Mouse (Mus musculus) intestine, postnatal 0 days (tissue): ENCODE data around the gene Fscb. TPM values are rescaled to one million over a fixed set of nuclear protein-coding genes. Genes with fewer than 3 reads are reported as not detected.

Experiments
- ATAC-seq: fragments of 200-750 bp; cut with Nextera tagmentation; 2 replicates; pipeline ENCODE4 v1.8.0; 2017; ENCODE audit warnings: mild to moderate bottlenecking, moderate TSS enrichment, moderate library complexity
- H3K27ac ChIP-seq: fragments of 300-500 bp; sonication (generic); 2 replicates; pipeline ENCODE4 v1.5.1; 2014; ENCODE audit warnings: mild to moderate bottlenecking, low read depth, low read length, moderate library complexity
- H3K27me3 ChIP-seq: fragments of 300-500 bp; sonication (generic); replicated peaks from 2 replicates; pipeline ENCODE4 v1.6.1; 2014; ENCODE audit warnings: low read length, mixed read lengths; ENCODE audit not compliant: control insufficient read depth, insufficient read depth
- H3K36me3 ChIP-seq: fragments of 300-500 bp; sonication (generic); 2 replicates; pipeline ENCODE4 v1.6.1; 2014; ENCODE audit warnings: mild to moderate bottlenecking, moderate library complexity; ENCODE audit not compliant: control insufficient read depth, insufficient read depth
- H3K4me1 ChIP-seq: fragments of 300-500 bp; sonication (generic); replicated peaks from 2 replicates; pipeline ENCODE4 v1.6.1; 2014; ENCODE audit warnings: antibody characterized with exemption, low read length, mixed read lengths; ENCODE audit not compliant: control insufficient read depth, insufficient read depth
- H3K4me2 ChIP-seq: fragments of 300-500 bp; sonication (generic); replicated peaks from 2 replicates; pipeline ENCODE4 v1.6.1; 2014; ENCODE audit warnings: low read depth, mild to moderate bottlenecking, moderate library complexity
- H3K4me3 ChIP-seq: fragments of 300-500 bp; sonication (generic); 2 replicates; pipeline ENCODE4 v1.5.1; 2014; ENCODE audit warnings: low read depth, low read length
- H3K9ac ChIP-seq: fragments of 300-500 bp; sonication (generic); 2 replicates; pipeline ENCODE4 v1.6.1; 2014; ENCODE audit warnings: mild to moderate bottlenecking, low read depth, low read length
- H3K9me3 ChIP-seq: fragments of 300-500 bp; sonication (generic); 2 replicates; pipeline ENCODE4 v1.6.1; 2016; ENCODE audit warnings: mixed run types; ENCODE audit not compliant: control insufficient read depth
- CTCF ChIP-seq: sonication (generic); IDR thresholded peaks from 2 replicates; pipeline ENCODE4 v1.5.1; 2016; ENCODE audit warnings: low read depth, mild to moderate bottlenecking, control low read depth, antibody characterized with exemption, moderate library complexity
- WGBS: fragments of 180-500 bp; shearing (Covaris S2); extraction: QIAGEN DNeasy Blood & Tissue Kit; methylation state at CpG from one replicate; pipeline ENCODE4 v1.1.7; 2014; 5-methylcytosine and 5-hydroxymethylcytosine counted together
- polyA plus RNA-seq: library from polyadenylated mRNA; unstranded; fragments of >200 nt; fragmentation: Nextera tagmentation; extraction: Ambion mirVana; gene quantifications from 2 replicates; pipeline ENCODE4 v1.2.1, GENCODE M21; 2015

Fscb gene
- polyA plus RNA-seq = not detected in 2 replicates

DNA sequence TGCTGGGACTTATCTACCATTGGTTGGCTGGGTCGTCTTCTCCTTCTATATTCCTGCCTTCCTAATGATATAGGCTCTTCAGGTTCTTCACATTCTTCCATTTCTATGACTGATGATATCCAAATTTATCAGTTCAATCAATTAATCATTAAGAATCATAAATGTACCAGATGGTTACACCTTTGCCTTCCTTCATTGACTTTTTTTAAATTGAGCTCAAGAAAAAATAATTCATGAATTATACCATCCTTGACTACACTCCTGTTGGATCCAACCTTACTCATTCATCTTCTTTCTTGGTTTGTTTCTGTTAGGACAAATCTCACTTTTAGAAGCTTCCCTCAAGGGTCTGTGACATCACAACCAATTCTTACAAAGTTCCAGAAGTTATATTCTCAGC, at the start of gene Fscb:
Gene Fscb (minus strand): TSS at position 101 of the 400 bp plus-strand sequence.
- H3K27ac ChIP-seq = no peak within 1 kb of the TSS
- TF ChIP-seq CTCF = no peak
- no peak within 1 kb of the TSS for H3K4me2 ChIP-seq
- no peaks in the 10 kb centered on the region for H3K27me3 ChIP-seq
- no peaks in the 10 kb centered on the region for H3K9me3 ChIP-seq
- H3K36me3 ChIP-seq = no peaks in the 10 kb centered on the region
- WGBS = 77% methylated on average over 1 of the region's 1 CpGs
- ATAC-seq = no peak
- H3K4me3 ChIP-seq = no peak within 1 kb of the TSS
- no peaks in the 10 kb centered on the region for H3K4me1 ChIP-seq
- H3K9ac ChIP-seq = no peak within 1 kb of the TSS

GRCm38 (mm10) chr12:64516775-64517174, 42.3 kb upstream of the Fscb start:
- H3K9me3 ChIP-seq = no peaks in the 10 kb centered on the region
- no peaks in the 10 kb centered on the region for H3K4me1 ChIP-seq
- H3K4me3 ChIP-seq = no peak overlapping the region
- no peak for ATAC-seq
- TF ChIP-seq CTCF = no peak
- no peak overlapping the region for H3K4me2 ChIP-seq
- no peak overlapping the region for H3K9ac ChIP-seq
- no peaks in the 10 kb centered on the region for H3K27me3 ChIP-seq
- 55% methylated on average over 2 of the region's 2 CpGs for WGBS
- H3K36me3 ChIP-seq = no peaks in the 10 kb centered on the region
- H3K27ac ChIP-seq = no peak overlapping the region

DNA sequence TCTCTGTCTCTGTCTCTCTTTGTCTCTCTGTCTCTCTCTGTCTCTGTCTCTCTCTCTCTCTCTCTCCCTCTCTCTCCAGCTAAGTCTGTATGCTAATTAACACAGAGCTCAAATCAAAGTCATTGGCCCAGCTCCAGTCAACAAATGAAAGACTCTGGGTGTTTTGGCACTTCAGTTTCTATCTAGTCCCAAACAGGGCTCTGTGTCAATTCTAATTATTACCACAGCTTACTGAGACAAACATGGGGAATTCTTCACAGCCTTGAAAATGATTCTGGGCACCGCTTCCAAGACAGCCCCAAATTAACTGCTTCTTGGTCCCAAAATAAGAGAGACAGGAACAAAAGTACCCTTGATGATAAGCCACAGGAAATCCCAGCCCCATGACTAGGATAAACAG, 38.9 kb upstream of the Fscb start:
- Histone ChIP-seq H3K4me3 (no peak overlapping the region), H3K4me2 (no peak overlapping the region), H3K9me3 (no peaks in the 10 kb centered on the region), H3K36me3 (no peaks in the 10 kb centered on the region), H3K27ac (no peak overlapping the region), H3K9ac (no peak overlapping the region), H3K4me1 (no peaks in the 10 kb centered on the region), H3K27me3 (no peaks in the 10 kb centered on the region)
- no peak for ATAC-seq
- no peak for TF ChIP-seq CTCF
- 80% methylated on average over 1 of the region's 1 CpGs for WGBS

DNA sequence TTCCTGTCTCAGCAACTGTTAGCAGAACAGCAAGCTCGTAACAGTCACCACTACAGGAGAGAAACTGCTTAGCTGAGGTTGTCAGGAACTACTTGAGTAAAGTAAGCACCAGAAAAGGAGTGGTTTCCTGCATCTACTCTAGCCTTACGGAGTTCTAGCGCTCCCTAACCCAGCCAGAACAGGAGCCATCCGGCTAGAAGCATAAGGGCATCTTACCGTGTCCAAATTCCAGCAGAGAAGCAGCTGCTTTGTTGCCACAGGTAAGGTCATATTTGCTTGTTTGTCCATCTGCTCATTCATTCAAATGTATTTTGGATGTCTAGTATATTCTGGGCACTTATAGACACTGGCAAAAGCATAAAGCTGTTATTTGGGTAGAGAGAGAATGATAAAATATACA, 23.2 kb upstream of the Fscb start:
- no peak overlapping the region for H3K4me2 ChIP-seq
- no peak for ATAC-seq
- no peaks in the 10 kb centered on the region for H3K4me1 ChIP-seq
- 69% methylated on average over 5 of the region's 5 CpGs for WGBS
- TF ChIP-seq CTCF = no peak
- H3K4me3 ChIP-seq = no peak overlapping the region
- H3K27ac ChIP-seq = no peak overlapping the region
- H3K9me3 ChIP-seq = no peaks in the 10 kb centered on the region
- no peaks in the 10 kb centered on the region for H3K27me3 ChIP-seq
- no peaks in the 10 kb centered on the region for H3K36me3 ChIP-seq
- no peak overlapping the region for H3K9ac ChIP-seq

- Histone ChIP-seq H3K4me2 (no peak overlapping the region), H3K36me3 (no peaks in the 10 kb centered on the region), H3K4me3 (no peak overlapping the region), H3K4me1 (no peaks in the 10 kb centered on the region), H3K27me3 (no peaks in the 10 kb centered on the region), H3K9ac (no peak overlapping the region), H3K9me3 (no peaks in the 10 kb centered on the region), H3K27ac (no peak overlapping the region)
- WGBS = 68% methylated on average over 1 of the region's 1 CpGs
- TF ChIP-seq CTCF = no peak
- ATAC-seq = no peak
Observed at GRCm38 (mm10) chr12:64473615-64474014, 875 bp downstream of the Fscb start.

GRCm38 (mm10) chr12:64473136-64473535, 1.4 kb downstream of the Fscb start:
- H3K9me3 ChIP-seq = no peaks in the 10 kb centered on the region
- no peak overlapping the region for H3K27ac ChIP-seq
- no peaks in the 10 kb centered on the region for H3K36me3 ChIP-seq
- 93% methylated on average over 1 of the region's 1 CpGs for WGBS
- H3K4me2 ChIP-seq = no peak overlapping the region
- no peaks in the 10 kb centered on the region for H3K4me1 ChIP-seq
- H3K4me3 ChIP-seq = no peak overlapping the region
- no peaks in the 10 kb centered on the region for H3K27me3 ChIP-seq
- H3K9ac ChIP-seq = no peak overlapping the region
- no peak for TF ChIP-seq CTCF
- ATAC-seq = no peak

DNA sequence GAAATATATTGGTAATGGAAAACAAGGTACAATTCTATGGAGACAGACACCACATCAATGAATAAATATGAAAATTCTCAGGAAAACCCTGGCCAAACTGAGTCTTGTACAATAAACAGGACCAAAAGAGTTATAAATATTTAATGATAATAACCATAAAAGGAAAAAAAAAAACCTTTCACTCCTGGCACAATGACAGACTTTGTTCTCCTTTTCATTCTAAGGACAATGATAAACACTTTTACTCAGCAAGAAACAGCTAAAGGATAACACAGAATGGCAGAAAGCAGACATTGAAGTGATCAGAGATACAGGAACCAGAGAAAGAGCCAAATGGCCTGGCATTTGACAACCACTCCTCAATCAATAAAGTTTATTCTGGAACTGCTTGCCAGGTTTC, 19.3 kb downstream of the Fscb start:
- no peak for ATAC-seq
- Histone ChIP-seq H3K36me3 (no peaks in the 10 kb centered on the region), H3K4me3 (no peak overlapping the region), H3K4me1 (no peaks in the 10 kb centered on the region), H3K27ac (no peak overlapping the region), H3K9ac (no peak overlapping the region), H3K9me3 (no peaks in the 10 kb centered on the region), H3K4me2 (no peak overlapping the region), H3K27me3 (no peaks in the 10 kb centered on the region)
- no peak for TF ChIP-seq CTCF
